Mouse (Mus musculus) testis, adult 2 months (tissue): ENCODE data around the gene Traf3ip1.

Experiments
- CTCF ChIP-seq: fragments of 200-500 bp; IDR thresholded peaks from 2 replicates; pipeline ENCODE4 v1.5.1; 2012; ENCODE audit warnings: low read depth, mild to moderate bottlenecking, inconsistent platforms, low read length, moderate library complexity; ENCODE audit not compliant: control insufficient read depth, insufficient read depth, insufficient replicate concordance
- POLR2A ChIP-seq: fragments of 200-500 bp; IDR thresholded peaks from 2 replicates; pipeline ENCODE4 v1.6.1; 2012; ENCODE audit warnings: low read depth, mild to moderate bottlenecking, inconsistent platforms, low read length, moderate library complexity; ENCODE audit not compliant: control insufficient read depth

DNA sequence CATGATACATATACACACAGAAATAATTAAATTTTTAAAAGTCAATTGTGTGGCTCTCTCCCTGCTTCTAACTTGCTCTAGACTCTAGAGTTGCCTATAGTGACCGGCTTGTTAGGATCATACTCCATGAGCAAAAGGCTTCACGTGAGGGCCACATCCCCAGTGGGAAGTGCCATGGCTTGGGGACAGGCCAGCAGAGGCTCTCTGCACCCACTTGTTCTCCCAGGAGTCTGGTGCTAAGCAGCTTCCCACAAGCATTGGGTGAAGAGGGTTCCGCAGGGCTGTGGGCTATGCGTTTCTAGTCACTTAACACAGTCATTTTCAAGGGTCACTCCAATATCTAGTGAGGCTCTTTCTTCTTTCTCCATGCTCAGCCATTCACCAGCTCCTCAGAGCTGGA lies 37.3 kb upstream of the Traf3ip1 start:
- TF ChIP-seq CTCF (no peak), POLR2A (no peak)
